Mouse (Mus musculus) MEL (cell line): ENCODE measurements around the gene Tmem108. TPM values are rescaled to one million over a fixed set of nuclear protein-coding genes. Genes with fewer than 3 reads are reported as not detected.

ENCODE experiments used
- DNase-seq: peaks from one replicate; pipeline ENCODE4 v3.0.0; 2011; ENCODE audit warnings: low read depth, low spot score
- H3K27ac ChIP-seq: 2 replicates; pipeline ENCODE4 v1.5.1; 2012; ENCODE audit warnings: low read depth, mild to moderate bottlenecking, control low read depth, low read length, moderate library complexity; ENCODE audit not compliant: control insufficient read depth
- H3K27me3 ChIP-seq, 2 experiments: fragments of 150-350 bp in 1 of 2; sonication (generic) in 1 of 2; 2 replicates each; pipeline ENCODE4 v1.6.1; 2012; ENCODE audit warnings: low read length in 2 of 2, mild to moderate bottlenecking in 2 of 2, improper control_type of control experiment in 1 of 2, moderate library complexity in 1 of 2; ENCODE audit not compliant: insufficient read depth in 2 of 2, control insufficient read depth in 1 of 2
- H3K36me3 ChIP-seq, 2 experiments: 2 replicates each; pipeline ENCODE4 v1.6.1; 2012 to 2014; ENCODE audit warnings: low read length in 2 of 2, improper control_type of control experiment in 1 of 2, inconsistent platforms in 1 of 2, mild to moderate bottlenecking in 1 of 2; ENCODE audit not compliant: insufficient read depth in 2 of 2, control insufficient read depth in 1 of 2
- H3K4me1 ChIP-seq, 2 experiments: fragments of 150-350 bp in 1 of 2; sonication (generic) in 1 of 2; 2 replicates each; pipeline ENCODE4 v1.6.1; 2012; ENCODE audit warnings: low read length in 2 of 2, improper control_type of control experiment in 1 of 2, mild to moderate bottlenecking in 1 of 2; ENCODE audit not compliant: insufficient read depth in 2 of 2, control insufficient read depth in 1 of 2
- H3K4me3 ChIP-seq, 2 experiments: fragments of 150-350 bp in 1 of 2; sonication (generic) in 1 of 2; 2 replicates each; pipeline ENCODE4 v1.5.1; 2012; ENCODE audit warnings: low read depth in 2 of 2, low read length in 2 of 2, mild to moderate bottlenecking in 2 of 2, moderate library complexity in 2 of 2, control low read depth in 1 of 2, improper control_type of control experiment in 1 of 2; ENCODE audit not compliant: control insufficient read depth in 1 of 2, insufficient read depth in 1 of 2
- H3K79me2 ChIP-seq: 2 replicates; pipeline ENCODE4 v1.6.1; 2012; ENCODE audit warnings: mild to moderate bottlenecking, low read length, moderate library complexity; ENCODE audit not compliant: control insufficient read depth, poor library complexity, insufficient read depth
- H3K9ac ChIP-seq: 2 replicates; pipeline ENCODE4 v1.6.1; 2012; ENCODE audit warnings: low read depth, mild to moderate bottlenecking, control low read depth, low read length, moderate library complexity; ENCODE audit not compliant: control insufficient read depth, poor library complexity, severe bottlenecking
- H3K9me3 ChIP-seq: fragments of 150-350 bp; sonication (generic); replicated peaks from 2 replicates; pipeline ENCODE4 v1.6.1; 2012; ENCODE audit warnings: mild to moderate bottlenecking, low read length, improper control_type of control experiment, moderate library complexity; ENCODE audit not compliant: insufficient read depth
- CHD1 ChIP-seq: IDR thresholded peaks from 2 replicates; pipeline ENCODE4 v1.6.1; 2012; ENCODE audit warnings: low read depth, mild to moderate bottlenecking, inconsistent platforms, low read length, improper control_type of control experiment
- CHD2 ChIP-seq: IDR thresholded peaks from 2 replicates; pipeline ENCODE4 v1.6.1; 2011; ENCODE audit warnings: low read length, improper control_type of control experiment
- CTCF ChIP-seq, 3 experiments: IDR thresholded peaks in 2 of 3; conservative IDR thresholded peaks in 1 of 3; 2 replicates each; pipeline ENCODE4 v1.5.1; 2011 to 2012; ENCODE audit warnings: low read length in 3 of 3, low read depth in 2 of 3, mild to moderate bottlenecking in 2 of 3, improper control_type of control experiment in 1 of 3, inconsistent platforms in 1 of 3, mixed read lengths in 1 of 3, moderate library complexity in 1 of 3; ENCODE audit not compliant: control insufficient read depth in 1 of 3, insufficient read depth in 1 of 3, poor library complexity in 1 of 3, severe bottlenecking in 1 of 3
- ELF1 ChIP-seq: IDR thresholded peaks from 2 replicates; pipeline ENCODE4 v1.6.1; 2014; ENCODE audit warnings: low read depth, mild to moderate bottlenecking, inconsistent platforms, low read length, improper control_type of control experiment, moderate library complexity
- GATA1 ChIP-seq: IDR thresholded peaks from 2 replicates; pipeline ENCODE4 v1.6.1; 2011; ENCODE audit warnings: low read depth, low read length, improper control_type of control experiment
- JUND ChIP-seq: IDR thresholded peaks from 2 replicates; pipeline ENCODE4 v1.6.1; 2011; ENCODE audit warnings: low read depth, mild to moderate bottlenecking, improper control_type of control experiment, low read length
- KAT2A ChIP-seq: conservative IDR thresholded peaks from 2 replicates; pipeline ENCODE4 v1.6.1; 2012; ENCODE audit warnings: low read depth, low read length, improper control_type of control experiment, inconsistent platforms
- MAX ChIP-seq: IDR thresholded peaks from 2 replicates; pipeline ENCODE4 v1.6.1; 2011; ENCODE audit warnings: low read length, improper control_type of control experiment
- MAZ ChIP-seq: IDR thresholded peaks from 2 replicates; pipeline ENCODE4 v1.6.1; 2012; ENCODE audit warnings: low read depth, mild to moderate bottlenecking, inconsistent platforms, low read length, improper control_type of control experiment
- MEF2A ChIP-seq: IDR thresholded peaks from 2 replicates; pipeline ENCODE4 v1.6.1; 2014; ENCODE audit warnings: low read depth, mild to moderate bottlenecking, inconsistent platforms, low read length, improper control_type of control experiment; ENCODE audit not compliant: poor library complexity, insufficient replicate concordance, severe bottlenecking; ENCODE audit errors: extremely low read depth
- MXI1 ChIP-seq: IDR thresholded peaks from 2 replicates; pipeline ENCODE4 v1.6.1; 2011; ENCODE audit warnings: mild to moderate bottlenecking, low read depth, low read length, improper control_type of control experiment
- MYB ChIP-seq: IDR thresholded peaks from 2 replicates; pipeline ENCODE4 v1.6.1; 2011; ENCODE audit warnings: mild to moderate bottlenecking, low read depth, low read length, improper control_type of control experiment
- NELFE ChIP-seq: IDR thresholded peaks from 2 replicates; pipeline ENCODE4 v1.6.1; 2011; ENCODE audit warnings: low read depth, low read length, improper control_type of control experiment
- NRF1 ChIP-seq: IDR thresholded peaks from 2 replicates; pipeline ENCODE4 v1.6.1; 2014; ENCODE audit warnings: low read depth, mild to moderate bottlenecking, inconsistent platforms, low read length, improper control_type of control experiment, moderate library complexity; ENCODE audit not compliant: poor library complexity, insufficient read depth, severe bottlenecking
- RAD21 ChIP-seq: IDR thresholded peaks from 2 replicates; pipeline ENCODE4 v1.6.1; 2011; ENCODE audit warnings: mild to moderate bottlenecking, low read depth, low read length, improper control_type of control experiment
- TCF12 ChIP-seq: IDR thresholded peaks from 2 replicates; pipeline ENCODE4 v1.6.1; 2014; ENCODE audit warnings: low read depth, mild to moderate bottlenecking, inconsistent platforms, low read length, improper control_type of control experiment, moderate library complexity
- UBTF ChIP-seq: IDR thresholded peaks from 2 replicates; pipeline ENCODE4 v1.6.1; 2012; ENCODE audit warnings: low read depth, mild to moderate bottlenecking, inconsistent platforms, low read length, improper control_type of control experiment, moderate library complexity, borderline replicate concordance; ENCODE audit not compliant: insufficient read depth
- USF1 ChIP-seq: IDR thresholded peaks from 2 replicates; pipeline ENCODE4 v1.6.1; 2014; ENCODE audit warnings: low read depth, mild to moderate bottlenecking, inconsistent platforms, low read length, improper control_type of control experiment, moderate library complexity
- ZKSCAN1 ChIP-seq: IDR thresholded peaks from 2 replicates; pipeline ENCODE4 v1.6.1; 2012; ENCODE audit warnings: low read depth, mild to moderate bottlenecking, inconsistent platforms, low read length, improper control_type of control experiment, moderate library complexity
- ZMIZ1 ChIP-seq: IDR thresholded peaks from 2 replicates; pipeline ENCODE4 v1.6.1; 2012; ENCODE audit warnings: low read depth, mild to moderate bottlenecking, inconsistent platforms, low read length, improper control_type of control experiment, moderate library complexity
- polyA plus RNA-seq, 2 experiments: library from polyadenylated mRNA; stranded (reverse) in 1 of 2; unstranded in 1 of 2; fragments of >175 nt in 1 of 2; fragments of >200 nt in 1 of 2; gene quantifications; 2 replicates each; pipeline versions ENCODE4 v1.2.1 to v1.2.4; 2012; ENCODE audit warnings: low replicate concordance in 2 of 2, low read depth in 1 of 2; ENCODE audit not compliant: insufficient read length in 2 of 2, insufficient read depth in 1 of 2, missing spikeins in 1 of 2
- total RNA-seq: library from RNA; depleted of rRNA; stranded (reverse); fragments of 300-350 nt; gene quantifications from 2 replicates; pipeline ENCODE4 v1.2.3, GENCODE M21; 2012

Gene Tmem108
- total and polyA plus RNA-seq, 3 experiments: not detected

DNA sequence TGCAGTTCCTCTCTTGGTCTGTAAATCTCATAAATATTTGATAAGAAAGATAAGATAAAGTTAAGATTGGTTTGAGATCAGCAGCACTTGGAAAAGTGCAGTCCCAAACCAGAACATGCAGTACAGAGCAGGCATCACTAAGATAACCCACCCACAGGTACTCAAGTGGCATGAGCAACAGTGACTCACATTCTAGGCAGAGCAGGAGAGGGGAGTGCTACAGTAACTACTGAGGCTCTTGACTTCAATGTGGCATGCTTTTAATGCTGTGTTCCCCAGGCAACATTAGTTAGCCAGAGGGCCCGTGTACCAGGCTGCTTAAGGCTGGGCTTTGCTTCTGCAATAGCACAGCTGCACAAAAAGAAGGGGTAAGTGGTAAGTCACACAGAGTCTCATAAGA, 99.8 kb downstream of the Tmem108 start:
- H3K9me3 ChIP-seq: no peaks in the 10 kb centered on the region
- no peaks in the 10 kb centered on the region for H3K4me1 ChIP-seq
- H3K27ac ChIP-seq: no peak overlapping the region
- no peak for DNase-seq
- H3K4me3 ChIP-seq: no peak overlapping the region
- TF ChIP-seq CHD1: no peak
- no peak for TF ChIP-seq ZMIZ1
- TF ChIP-seq KAT2A: no peak
- no peak for TF ChIP-seq JUND
- TF ChIP-seq CHD2: no peak
- no peak for TF ChIP-seq ELF1
- no peak for TF ChIP-seq MAX
- no peak for TF ChIP-seq NRF1
- no peak for TF ChIP-seq GATA1
- TF ChIP-seq ZKSCAN1: no peak
- no peak for TF ChIP-seq UBTF
- no peak for TF ChIP-seq CTCF (IDR thresholded peaks at IDR 0.05 in 2 of 3, conservative IDR thresholded peaks at IDR 0.05 in 1 of 3; ENCODE audit: control insufficient read depth in 1 of 3, insufficient read depth in 1 of 3, low read depth in 2 of 3, low read length in 3 of 3, poor library complexity in 1 of 3, severe bottlenecking in 1 of 3)
- TF ChIP-seq, all 39 proteins: peak for 0
- Histone ChIP-seq H3K9ac (no peak overlapping the region), H3K36me3 (no peaks in the 10 kb centered on the region), H3K27me3 (no peaks in the 10 kb centered on the region), H3K79me2 (no peaks in the 10 kb centered on the region)

DNA sequence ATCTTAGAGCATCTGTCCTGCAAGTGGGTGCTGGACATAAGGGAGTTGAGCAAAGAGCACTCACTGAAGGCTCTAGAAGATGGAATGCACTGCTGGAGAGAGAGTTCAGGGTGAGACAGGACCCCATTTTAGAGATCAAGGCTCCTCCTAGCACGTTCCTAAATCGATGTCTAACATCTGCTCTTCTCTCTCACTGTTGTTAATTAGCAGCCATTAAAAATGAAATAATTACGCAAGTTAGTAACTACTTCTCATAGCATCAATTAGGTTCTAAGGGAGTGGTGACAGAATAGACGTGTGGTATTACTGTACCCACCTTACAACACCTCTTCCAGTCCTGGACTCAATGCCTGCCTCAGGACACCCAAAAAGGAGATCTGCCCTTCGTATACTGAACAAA, 103.7 kb downstream of the Tmem108 start:
- Histone ChIP-seq H3K79me2 (no peaks in the 10 kb centered on the region), H3K9me3 (no peaks in the 10 kb centered on the region), H3K9ac (no peak overlapping the region), H3K36me3 (no peaks in the 10 kb centered on the region), H3K27me3 (no peaks in the 10 kb centered on the region), H3K4me1 (no peaks in the 10 kb centered on the region), H3K27ac (no peak overlapping the region), H3K4me3 (no peak overlapping the region)
- no peak for DNase-seq
- TF ChIP-seq MAX (no peak), MXI1 (no peak), MEF2A (no peak), TCF12 (no peak), RAD21 (no peak), CHD2 (no peak), ELF1 (no peak), NELFE (no peak), MAZ (no peak), GATA1 (no peak), USF1 (no peak), MYB (no peak)
